Mouse (Mus musculus) gastrocnemius, adult 18-20 months (tissue): ENCODE results near the gene Trappc3l. TPM values are rescaled to one million over a fixed set of nuclear protein-coding genes. Genes with fewer than 3 reads are reported as not detected.
"Not testable (repeated sequence)": the region's sequence is repeated elsewhere in the genome, so short reads cannot be mapped to it uniquely, and the experiment has no call there.

Source experiments
- DNase-seq: peaks from one replicate; pipeline ENCODE4 v3.0.0; 2021; ENCODE audit warnings: low spot score
- long read RNA-seq, 2 experiments: library from polyadenylated mRNA; stranded (forward); transcript quantifications; one replicate each; pipeline ENCODE4 v2.0.0; 2021
- total RNA-seq, 2 experiments: library from RNA; stranded (reverse); gene quantifications; 2 replicates each; pipeline ENCODE4 v1.2.3; 2021

The Trappc3l gene
- not detected for total RNA-seq
- long read RNA-seq, experiment 1: 0 reads
- long read RNA-seq, experiment 2: 0 reads

- DNase-seq: no peak
These were observed at the start of gene Trappc3l for GRCm38 (mm10) chr10:34037401-34037800. Gene Trappc3l, plus strand, starts transcription at chr10:34037597.

GRCm38 (mm10) chr10:33996686-33997085 is 40.7 kb upstream of the Trappc3l start:
- not testable (repeated sequence) for DNase-seq

GRCm38 (mm10) chr10:33998397-33998796 is 39.0 kb upstream of the Trappc3l start:
- DNase-seq: no peak

DNA sequence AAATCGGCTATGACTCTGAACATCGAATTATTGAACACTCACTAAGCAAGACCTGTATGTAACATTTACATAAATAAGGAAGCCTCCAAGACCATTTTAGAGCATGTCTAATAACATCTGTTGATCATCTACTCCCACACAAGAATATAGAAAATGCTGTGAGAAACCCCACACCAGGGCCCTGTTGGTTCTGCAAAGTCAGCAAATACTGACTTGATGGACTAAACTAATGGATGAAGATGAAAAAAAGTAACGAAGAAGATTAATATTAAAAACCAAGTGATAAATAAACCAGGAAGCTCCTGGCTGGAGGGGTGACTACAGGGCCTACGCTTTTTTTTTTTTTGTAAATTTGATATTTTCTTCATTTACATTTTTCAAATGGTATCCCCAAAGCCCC is 24.8 kb upstream of the Trappc3l start:
- DNase-seq: no peak

DNA sequence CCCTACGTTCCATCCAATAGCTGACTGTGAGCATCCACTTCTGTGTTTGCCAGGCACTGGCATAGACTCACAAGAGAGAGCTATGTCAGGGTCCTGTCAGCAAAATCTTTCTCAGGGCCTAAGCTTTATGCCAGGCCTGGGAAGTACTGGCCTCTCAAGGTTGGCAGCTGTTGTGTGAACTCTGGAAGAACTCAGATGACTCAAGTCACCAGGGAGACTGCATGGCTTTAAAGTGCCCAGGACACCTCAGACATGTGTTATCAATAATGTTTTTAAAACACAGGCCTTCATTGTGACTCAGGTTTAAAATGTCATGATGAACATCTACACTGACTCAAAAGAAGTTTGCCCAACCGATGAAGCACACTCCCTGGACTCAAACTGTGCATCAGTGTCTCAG is 24.2 kb upstream of the Trappc3l start:
- DNase-seq: no peak

GRCm38 (mm10) chr10:34018746-34019301 is 18.6 kb upstream of the Trappc3l start:
- DNase-seq: peak; percentile 1

DNA sequence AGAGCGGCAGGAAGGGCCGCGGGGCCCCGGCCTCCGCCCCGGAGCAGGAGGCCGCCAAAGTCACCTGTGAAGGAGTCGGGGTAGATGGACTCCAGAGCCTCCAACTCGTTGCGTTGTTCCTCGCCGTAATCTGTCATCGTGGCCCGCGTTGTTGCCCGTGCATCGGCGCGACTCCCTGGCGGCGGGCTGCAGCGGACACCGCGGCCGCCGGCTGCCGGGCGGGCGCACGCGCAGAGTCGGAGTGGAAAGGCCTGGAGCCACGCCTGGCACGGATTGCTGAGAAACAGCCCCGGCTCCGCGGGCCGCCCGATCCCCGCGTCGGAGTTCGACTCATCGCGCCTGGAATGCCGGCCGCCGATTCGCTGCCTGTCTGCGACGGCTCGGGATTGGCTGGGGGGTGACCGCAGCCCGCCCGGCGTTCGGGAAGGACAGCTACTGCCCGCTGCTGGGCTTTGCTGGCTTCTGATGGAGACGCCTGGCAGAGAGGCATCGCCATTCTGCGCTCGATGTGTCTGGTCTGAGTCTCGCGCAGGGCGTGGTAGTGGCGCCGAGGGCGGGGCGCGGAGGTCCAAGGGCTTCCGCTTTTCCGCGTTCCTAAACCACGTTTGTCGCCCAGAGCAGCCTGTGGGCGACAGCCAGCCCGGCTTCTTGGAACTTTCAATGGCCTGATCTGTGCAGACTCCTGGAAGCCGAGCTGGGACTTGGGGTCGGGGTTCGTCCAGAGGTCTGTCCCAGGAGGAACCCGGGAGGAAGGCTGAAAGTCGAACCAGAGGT is 17.9 kb upstream of the Trappc3l start, which contains the start of gene Rwdd1:
Gene Rwdd1, minus strand, starts transcription at position 323 of the 774 bp plus-strand sequence.
- DNase-seq: peak; percentile 98

DNA sequence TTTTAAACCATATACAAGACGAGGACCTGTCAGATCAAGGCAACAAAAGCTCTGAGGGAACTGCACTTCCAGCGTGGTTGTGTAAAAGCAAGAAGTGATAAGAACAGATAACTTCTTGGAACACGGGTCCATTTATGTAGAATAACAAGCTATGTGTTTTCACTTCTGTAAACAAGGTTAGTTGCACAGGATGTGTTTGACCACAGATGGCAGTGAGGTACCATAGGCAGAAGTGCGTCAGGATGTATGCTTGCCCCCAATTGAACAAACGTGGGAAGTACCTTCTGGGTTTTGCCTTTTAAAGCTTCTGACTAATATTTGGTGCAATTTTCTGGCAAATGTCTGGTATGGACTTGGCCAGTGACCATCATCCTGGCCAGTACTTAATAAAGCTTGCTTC is 7.1 kb upstream of the Trappc3l start:
- DNase-seq: no peak

DNA sequence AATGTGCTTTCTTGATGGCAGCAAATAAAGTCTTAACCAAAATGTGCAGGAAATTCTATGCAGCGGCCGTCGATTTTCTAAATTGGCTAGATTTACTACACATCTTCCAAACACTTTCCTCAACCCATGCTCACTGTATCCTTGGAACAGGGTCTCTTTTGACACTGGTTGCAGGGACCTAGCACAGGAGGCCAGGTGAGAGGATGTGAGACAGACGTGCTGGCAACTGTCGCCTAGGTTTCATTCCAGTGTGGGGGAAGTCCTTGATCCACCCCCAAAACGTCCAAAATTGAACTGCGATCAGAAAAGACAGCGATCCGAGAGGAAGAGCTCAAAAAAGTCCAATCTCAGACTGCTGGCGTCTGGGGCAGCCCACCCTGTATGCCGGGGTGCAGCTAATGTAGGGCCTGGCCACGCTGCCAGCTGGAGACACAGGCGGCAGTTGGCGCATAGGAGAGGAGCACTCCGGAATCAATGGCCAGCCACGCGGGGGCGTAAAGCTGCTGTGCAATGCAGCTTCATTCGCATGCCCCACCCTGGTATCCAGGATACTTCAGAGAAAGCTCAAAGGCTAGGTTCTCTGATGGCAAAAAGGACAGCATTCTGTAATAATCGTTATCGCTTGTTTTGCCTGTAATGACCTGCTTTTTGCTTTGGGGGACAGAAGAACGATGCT is 3.6 kb upstream of the Trappc3l start:
- DNase-seq: peak; percentile 59

DNA sequence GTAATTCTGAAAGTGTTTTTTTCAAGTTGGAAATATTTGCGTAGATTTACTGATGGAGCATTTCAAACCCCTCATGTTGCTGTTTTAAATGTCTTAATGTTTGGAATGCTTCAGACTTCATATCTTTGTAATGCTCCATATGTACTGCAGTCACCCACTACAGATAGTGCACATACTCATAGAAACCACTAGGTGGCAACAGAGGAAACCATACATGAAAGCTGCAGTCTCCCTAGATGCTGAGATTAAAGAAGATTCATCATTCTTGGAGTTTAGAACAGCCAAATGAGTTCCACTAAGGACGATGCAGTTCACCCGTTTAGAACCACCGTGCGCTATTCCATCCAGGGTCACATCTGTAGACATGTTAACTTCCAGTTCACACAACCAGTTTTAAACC is 810 bp upstream of the Trappc3l start:
- DNase-seq: peak; percentile 10

DNA sequence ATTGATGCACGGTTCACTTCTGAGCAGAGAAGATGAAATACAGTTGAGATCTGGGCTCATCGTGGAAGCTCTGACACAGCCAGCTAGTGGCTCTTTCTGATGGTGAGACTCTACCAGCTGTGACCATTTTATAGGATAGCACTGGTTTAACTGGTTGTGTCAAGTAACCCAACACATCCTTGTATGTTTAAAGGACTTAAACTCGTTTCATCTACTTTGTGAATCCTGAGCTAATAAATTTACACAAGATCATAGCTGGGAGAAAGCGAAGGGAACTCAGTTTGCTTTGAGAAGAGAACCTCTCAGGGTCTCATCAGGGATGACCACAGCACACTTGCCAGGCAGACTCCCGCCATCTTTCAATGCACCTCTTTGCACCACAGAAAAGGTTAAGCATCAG is 6.8 kb downstream of the Trappc3l start, which contains the start of gene Calhm4:
Gene Calhm4, minus strand, starts transcription at position 101 of the 400 bp plus-strand sequence.
- no peak for DNase-seq

GRCm38 (mm10) chr10:34053987-34054386 is 16.6 kb downstream of the Trappc3l start:
- no peak for DNase-seq

DNA sequence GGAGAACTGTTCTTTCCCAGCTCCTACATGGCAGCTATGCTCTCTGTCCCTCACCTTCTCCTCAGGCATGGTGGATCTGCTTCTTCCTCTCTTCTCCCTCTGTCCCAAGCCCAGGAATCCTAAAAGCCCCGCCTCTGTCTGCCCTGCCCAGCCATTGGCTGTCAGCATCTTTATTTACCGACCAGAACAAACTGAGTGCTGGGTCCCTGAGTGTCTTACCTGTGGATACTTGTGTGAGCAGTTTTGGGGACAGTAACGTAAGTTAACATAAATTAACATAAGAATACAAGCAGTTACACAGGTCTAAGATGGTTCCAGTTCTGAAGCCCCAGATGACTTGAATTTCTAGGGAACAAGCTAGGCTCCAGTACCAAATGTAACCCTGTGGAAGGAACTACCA is 29.2 kb downstream of the Trappc3l start:
- DNase-seq: no peak

GRCm38 (mm10) chr10:34069606-34070005 is 32.2 kb downstream of the Trappc3l start:
- DNase-seq: no peak

DNA sequence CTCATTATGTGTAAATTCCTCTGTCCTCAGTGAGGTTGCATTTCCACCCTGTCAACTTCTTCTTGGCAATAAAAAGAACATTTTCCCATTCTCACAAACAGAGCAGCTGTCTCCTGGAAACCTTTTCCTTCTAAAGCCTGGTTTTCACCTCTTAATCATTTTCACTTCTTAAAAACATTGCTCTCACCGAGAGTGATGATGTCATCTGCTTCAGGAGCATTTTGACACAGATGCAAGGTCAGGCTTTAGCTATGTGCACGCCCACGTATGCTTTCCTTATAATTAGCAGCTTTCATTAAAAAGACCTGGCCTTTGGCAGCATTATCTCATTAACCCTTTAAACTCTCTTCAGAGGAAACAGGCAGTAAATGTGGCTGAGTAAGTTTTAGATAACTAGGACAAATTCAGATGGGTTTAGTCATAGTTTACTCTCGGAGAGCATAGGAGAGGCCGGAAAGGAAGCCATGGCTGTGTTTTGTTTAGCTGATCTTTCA is 33.6 kb downstream of the Trappc3l start:
- DNase-seq: no peak

GRCm38 (mm10) chr10:34071650-34072049 is 34.3 kb downstream of the Trappc3l start:
- DNase-seq: no peak

DNA sequence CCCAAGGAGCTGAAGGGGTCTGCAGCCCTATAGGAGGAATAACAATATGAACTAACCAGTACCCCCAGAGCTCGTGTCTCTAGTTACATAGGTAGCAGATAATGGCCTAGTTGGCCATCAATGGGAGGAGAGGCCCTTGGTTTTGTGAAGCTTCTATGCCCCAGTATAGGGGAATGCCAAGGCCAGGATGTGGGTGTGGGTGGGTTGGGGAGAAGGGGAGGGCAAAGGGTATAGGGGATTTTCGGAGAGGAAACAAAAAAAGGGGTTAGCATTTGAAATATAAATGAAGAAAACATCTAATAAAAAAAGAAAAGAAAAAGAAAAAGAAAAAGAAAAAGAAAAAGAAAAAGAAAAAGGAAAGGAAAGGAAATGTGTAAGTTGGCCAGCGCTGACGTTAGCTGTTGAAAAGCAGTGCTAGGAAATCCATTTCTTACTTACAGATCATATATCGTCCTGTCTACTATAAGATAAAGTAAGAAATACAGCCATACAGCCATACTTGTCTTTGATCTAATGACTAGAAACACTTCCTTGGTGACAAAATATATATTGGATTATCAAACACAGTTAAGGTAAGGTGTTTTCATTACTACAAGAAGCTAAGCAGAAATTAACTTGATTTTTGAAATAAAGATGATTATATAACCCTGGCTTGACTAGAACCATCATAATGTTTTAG is 37.3 kb downstream of the Trappc3l start:
- DNase-seq: no peak

DNA sequence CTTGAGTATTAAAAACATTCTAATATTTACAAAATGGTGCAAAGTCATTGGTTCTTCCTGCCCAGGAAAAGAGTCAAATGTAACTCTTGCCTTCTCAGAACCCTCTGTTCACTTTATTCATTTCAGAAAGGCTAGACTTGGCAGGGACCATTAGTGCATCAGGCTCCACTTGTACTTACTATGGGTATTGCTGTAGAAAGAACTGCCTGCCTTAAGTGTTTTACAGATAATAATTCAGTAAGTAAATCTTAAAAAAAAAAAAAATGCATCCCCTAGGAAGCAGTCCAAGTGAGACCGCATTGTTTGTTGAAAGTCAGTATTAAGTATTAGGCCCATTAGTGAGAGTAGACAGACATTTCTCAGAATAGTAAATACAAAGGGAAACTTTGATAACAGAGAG is 49.1 kb downstream of the Trappc3l start:
- DNase-seq: no peak

DNA sequence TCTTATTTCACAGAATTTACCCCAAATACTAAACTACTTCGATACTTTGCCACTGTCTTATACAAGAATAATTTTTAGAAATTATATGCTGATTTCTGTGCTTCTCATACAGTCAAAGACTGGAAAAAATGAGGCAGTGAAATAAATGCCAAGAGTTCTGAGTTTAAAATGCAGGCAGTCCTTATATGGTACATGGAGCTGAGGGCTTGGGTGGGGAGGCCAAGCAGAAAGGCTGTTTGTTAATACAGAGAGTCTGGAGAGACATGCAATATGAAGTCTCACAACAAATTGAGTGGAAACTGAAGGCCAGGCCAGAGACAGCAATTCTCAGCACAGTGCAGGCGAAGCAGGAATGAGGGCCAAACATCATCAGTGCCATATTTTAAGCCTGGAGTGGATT is 51.1 kb downstream of the Trappc3l start:
- no peak for DNase-seq

GRCm38 (mm10) chr10:34089517-34089916 is 52.1 kb downstream of the Trappc3l start:
- DNase-seq: no peak

DNA sequence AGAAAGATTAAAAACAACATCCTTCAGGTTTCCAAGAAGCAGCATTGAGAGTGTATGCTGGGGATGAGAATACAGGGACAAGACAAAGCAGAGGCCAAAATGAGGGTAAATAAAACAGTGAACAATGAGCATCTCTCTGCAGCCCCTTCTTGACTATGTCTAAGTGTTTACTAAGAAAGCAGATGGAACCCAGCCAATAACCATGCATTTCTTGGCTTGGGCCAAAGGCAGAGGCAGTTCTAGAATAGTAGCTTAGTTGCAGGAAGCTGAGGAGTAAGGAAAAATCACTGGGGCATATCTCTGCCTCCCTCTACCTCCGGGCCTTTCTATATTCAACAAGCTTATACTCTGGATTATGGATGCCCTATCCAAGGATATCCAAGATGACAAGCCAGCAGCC is 53.1 kb downstream of the Trappc3l start:
- no peak for DNase-seq

DNA sequence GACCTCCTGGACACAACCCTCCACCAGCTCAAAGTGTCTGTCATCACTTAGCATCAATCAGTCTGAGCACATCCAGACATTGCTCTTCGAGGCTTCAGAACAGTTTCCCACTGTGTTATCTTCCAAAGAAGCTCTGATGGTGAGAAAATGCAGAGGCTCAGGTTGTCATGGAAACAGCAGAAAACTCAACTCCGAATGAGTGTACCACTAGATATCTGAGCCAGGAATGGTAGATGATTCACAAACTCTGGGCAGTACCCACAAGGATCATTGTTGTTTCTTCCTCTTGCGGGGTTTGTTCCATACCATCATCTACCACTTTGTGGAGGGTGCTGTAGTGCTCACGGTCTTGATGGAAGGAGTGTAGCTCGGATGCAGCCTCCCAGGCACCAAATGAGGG is 54.5 kb downstream of the Trappc3l start:
- DNase-seq: no peak
